Mouse (Mus musculus) intestine, embryonic 15.5 days (tissue): Measurements from ENCODE around the gene Gse1. TPM values are rescaled to one million over a fixed set of nuclear protein-coding genes. Genes with fewer than 3 reads are reported as not detected.

Source experiments
- ATAC-seq: fragments of 200-750 bp; cut with Nextera tagmentation; 2 replicates; pipeline ENCODE4 v1.8.0; 2017; ENCODE audit warnings: moderate TSS enrichment, moderate library complexity
- H3K27ac ChIP-seq: fragments of 300-500 bp; sonication (generic); 2 replicates; pipeline ENCODE4 v1.5.1; 2015; ENCODE audit warnings: mild to moderate bottlenecking, inconsistent platforms
- H3K27me3 ChIP-seq: fragments of 300-500 bp; sonication (generic); replicated peaks from 2 replicates; pipeline ENCODE4 v1.6.1; 2015; ENCODE audit warnings: inconsistent platforms
- H3K36me3 ChIP-seq: fragments of 300-500 bp; sonication (generic); 2 replicates; pipeline ENCODE4 v1.6.1; 2015; ENCODE audit warnings: inconsistent platforms
- H3K4me1 ChIP-seq: fragments of 300-500 bp; sonication (generic); replicated peaks from 2 replicates; pipeline ENCODE4 v1.6.1; 2015; ENCODE audit warnings: inconsistent platforms
- H3K4me2 ChIP-seq: fragments of 300-500 bp; sonication (generic); replicated peaks from 2 replicates; pipeline ENCODE4 v1.6.1; 2015; ENCODE audit warnings: mild to moderate bottlenecking, inconsistent platforms
- H3K4me3 ChIP-seq: fragments of 300-500 bp; sonication (generic); replicated peaks from 2 replicates; pipeline ENCODE4 v1.5.1; 2015; ENCODE audit warnings: inconsistent platforms
- H3K9ac ChIP-seq: fragments of 300-500 bp; sonication (generic); 2 replicates; pipeline ENCODE4 v1.6.1; 2015; ENCODE audit warnings: inconsistent platforms
- H3K9me3 ChIP-seq: fragments of 300-500 bp; sonication (generic); 2 replicates; pipeline ENCODE4 v1.6.1; 2016; ENCODE audit warnings: inconsistent platforms
- WGBS: fragments of 180-500 bp; shearing (Covaris S2); methylation state at CpG from one replicate; pipeline ENCODE4 v1.1.7; 2015; 5-methylcytosine and 5-hydroxymethylcytosine counted together
- polyA plus RNA-seq: library from polyadenylated mRNA; unstranded; fragments of >200 nt; fragmentation: Nextera tagmentation; extraction: Ambion mirVana; gene quantifications from 2 replicates; pipeline ENCODE4 v1.2.1, GENCODE M21; 2015

Gene Gse1
- polyA plus RNA-seq, 1 experiment from 2014 or later: 7.9 TPM

DNA sequence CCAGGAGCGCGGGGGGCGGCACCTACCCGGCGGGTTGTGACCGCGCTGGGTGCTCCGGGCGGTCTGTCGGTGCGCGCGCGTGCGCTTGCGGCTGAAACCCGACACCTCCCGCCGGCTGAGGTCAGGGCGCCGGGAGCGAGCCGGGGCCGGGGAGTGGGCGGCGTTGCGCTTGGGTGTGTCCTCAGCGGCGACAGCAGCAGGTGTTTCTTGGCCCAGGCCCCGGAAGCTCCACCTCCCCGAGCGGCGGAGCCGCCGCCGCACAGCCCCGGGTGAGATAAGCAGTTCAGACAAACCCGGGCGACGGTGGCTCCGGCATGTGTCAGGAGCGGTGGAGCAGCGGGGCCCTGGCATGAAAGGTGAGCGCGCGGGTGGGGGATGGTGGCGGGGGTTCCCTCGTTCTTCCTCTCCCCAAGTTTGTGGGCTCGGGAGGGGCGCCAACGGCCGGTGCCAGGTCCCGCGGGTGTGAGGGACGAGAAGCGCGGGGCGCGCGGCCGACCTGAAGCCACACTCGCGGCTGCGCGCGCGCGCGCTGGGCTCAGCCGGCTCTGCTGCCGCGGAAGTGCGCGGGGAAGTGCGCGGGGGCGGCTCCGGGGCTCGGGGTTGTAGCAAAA lies 309.1 kb downstream of the Gse1 start:
- Histone ChIP-seq H3K4me1 (peaks cover 85% of the 10 kb centered on the region), H3K4me3 (peak overlapping the region; percentile 64), H3K36me3 (no peaks in the 10 kb centered on the region), H3K27ac (peak overlapping the region; percentile 91), H3K27me3 (0 out of 2 replicates have a peak, but pooled peaks cover 2% of the 10 kb centered on the region), H3K4me2 (peak overlapping the region; percentile 99), H3K9me3 (no peaks in the 10 kb centered on the region), H3K9ac (peak overlapping the region; percentile 58)
- ATAC-seq: peak; percentile 76
- WGBS: 0% methylated on average over 70 of the region's 79 CpGs

DNA sequence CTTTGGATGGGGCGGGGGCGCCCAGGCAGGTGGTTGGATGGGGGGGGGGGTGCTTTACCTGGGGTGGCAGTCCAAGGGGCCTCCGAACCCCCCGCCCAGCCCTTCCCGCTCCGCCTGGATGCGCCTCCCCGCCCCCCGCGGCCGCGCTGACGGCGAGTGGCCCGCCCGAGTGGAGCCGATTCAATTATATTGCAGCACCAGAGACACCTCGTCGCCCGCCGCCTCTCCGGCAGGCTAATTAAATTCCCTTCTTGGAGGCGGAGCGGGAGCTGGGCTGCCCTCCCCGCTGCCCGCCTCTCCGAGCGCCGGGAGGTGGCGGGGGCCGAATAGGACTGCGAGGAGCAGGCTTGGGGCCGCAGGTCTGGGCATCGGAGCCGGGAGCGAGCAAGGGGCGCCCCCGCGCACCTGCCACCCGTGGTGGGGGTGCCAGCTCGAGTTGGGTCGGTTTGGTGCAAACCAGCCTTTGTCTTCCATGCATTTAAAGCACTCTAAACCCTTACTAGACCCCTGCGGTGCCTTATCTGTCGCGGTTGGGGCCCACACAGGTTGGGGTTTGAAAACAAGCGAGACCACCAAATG lies 309.7 kb downstream of the Gse1 start:
- peak overlapping the region; percentile 91 for H3K27ac ChIP-seq
- 0 out of 2 replicates have a peak, but pooled peaks cover 2% of the 10 kb centered on the region for H3K27me3 ChIP-seq
- WGBS: 1% methylated on average over 37 of the region's 46 CpGs
- no peaks in the 10 kb centered on the region for H3K9me3 ChIP-seq
- peak overlapping the region; percentile 64 for H3K4me3 ChIP-seq
- peak overlapping the region; percentile 99 for H3K4me2 ChIP-seq
- peaks cover 83% of the 10 kb centered on the region for H3K4me1 ChIP-seq
- H3K9ac ChIP-seq: peak overlapping the region; percentile 58
- no peaks in the 10 kb centered on the region for H3K36me3 ChIP-seq
- ATAC-seq: peak; percentile 19

DNA sequence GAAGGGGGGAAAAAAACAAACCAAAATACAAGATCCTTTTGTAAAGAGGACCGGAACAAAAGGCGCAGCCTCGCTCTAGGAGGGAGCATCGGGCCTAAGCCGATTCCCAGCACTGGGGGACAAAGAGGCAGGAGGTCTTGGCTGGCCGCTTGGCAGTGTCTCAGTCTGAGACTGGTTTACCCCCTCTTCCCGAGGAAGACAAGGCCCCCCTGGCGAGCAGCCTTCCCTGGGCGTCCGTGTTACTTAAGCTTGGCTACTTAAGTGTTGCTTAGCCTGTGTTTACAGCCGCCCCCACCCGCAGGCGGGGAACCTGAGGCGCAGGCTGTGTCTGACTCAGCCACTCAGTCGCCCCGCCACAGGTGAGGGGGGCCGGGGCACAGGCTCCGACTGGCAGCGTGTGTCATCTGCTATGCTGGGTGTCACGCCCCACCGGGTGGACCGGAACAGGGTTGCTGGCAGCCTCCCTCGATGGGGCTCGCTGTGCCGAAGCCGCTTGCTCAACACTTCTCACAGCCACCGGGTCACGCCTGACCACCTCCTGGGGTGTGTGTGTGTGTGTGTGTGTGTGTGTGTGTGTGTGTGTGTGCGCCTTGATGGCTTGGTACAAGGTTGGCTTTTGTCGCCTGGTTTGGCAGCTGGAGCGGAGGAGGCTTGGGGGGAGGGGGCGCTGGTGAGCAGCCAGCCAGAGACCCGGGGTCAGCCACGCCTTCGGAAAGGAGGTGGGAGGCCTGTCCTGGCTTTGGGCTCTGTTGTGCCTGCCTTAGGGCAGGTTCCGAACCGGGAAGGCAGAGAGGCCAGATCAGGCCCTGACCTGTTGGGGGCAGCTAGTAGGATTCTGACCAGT lies 310.4 kb downstream of the Gse1 start:
- H3K27ac ChIP-seq: peak overlapping the region; percentile 91
- peak overlapping the region; percentile 58 for H3K9ac ChIP-seq
- H3K4me2 ChIP-seq: peak overlapping the region; percentile 99
- H3K9me3 ChIP-seq: no peaks in the 10 kb centered on the region
- peaks cover 83% of the 10 kb centered on the region for H3K4me1 ChIP-seq
- 6% methylated on average over 37 of the region's 37 CpGs for WGBS
- H3K27me3 ChIP-seq: 0 out of 2 replicates have a peak, but pooled peaks cover 2% of the 10 kb centered on the region
- peak overlapping the region; percentile 64 for H3K4me3 ChIP-seq
- ATAC-seq: peak; percentile 50
- H3K36me3 ChIP-seq: no peaks in the 10 kb centered on the region

DNA sequence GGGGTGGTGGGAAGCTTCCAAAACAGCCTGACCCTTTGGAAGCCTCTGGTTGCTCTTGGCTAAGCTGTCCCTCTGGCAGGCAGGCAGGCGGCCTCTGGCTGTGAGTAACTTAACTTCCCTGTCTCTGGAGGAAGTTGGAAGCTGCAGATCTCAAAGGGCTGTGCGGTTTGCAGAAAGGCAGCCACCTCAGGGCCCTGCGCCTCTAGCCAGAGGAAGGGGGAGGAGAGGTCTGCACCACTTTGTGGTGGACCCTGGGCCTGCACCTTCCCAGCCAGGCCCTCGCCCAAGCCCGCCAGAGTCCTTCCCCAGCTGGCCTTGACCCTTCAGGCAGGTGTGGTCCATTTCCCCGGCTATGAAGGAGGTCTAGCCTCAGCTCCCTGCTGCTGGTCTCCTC lies 311.1 kb downstream of the Gse1 start:
- Histone ChIP-seq H3K4me2 (peak overlapping the region; percentile 99), H3K27me3 (0 out of 2 replicates have a peak, but pooled peaks cover 2% of the 10 kb centered on the region), H3K4me3 (peak overlapping the region; percentile 64; the same call in 1 of the 2 replicates), H3K27ac (peak overlapping the region; percentile 91), H3K4me1 (peaks cover 81% of the 10 kb centered on the region), H3K36me3 (no peaks in the 10 kb centered on the region), H3K9ac (peak overlapping the region; percentile 34), H3K9me3 (no peaks in the 10 kb centered on the region)
- WGBS: 45% methylated on average over 6 of the region's 6 CpGs
- no peak for ATAC-seq

DNA sequence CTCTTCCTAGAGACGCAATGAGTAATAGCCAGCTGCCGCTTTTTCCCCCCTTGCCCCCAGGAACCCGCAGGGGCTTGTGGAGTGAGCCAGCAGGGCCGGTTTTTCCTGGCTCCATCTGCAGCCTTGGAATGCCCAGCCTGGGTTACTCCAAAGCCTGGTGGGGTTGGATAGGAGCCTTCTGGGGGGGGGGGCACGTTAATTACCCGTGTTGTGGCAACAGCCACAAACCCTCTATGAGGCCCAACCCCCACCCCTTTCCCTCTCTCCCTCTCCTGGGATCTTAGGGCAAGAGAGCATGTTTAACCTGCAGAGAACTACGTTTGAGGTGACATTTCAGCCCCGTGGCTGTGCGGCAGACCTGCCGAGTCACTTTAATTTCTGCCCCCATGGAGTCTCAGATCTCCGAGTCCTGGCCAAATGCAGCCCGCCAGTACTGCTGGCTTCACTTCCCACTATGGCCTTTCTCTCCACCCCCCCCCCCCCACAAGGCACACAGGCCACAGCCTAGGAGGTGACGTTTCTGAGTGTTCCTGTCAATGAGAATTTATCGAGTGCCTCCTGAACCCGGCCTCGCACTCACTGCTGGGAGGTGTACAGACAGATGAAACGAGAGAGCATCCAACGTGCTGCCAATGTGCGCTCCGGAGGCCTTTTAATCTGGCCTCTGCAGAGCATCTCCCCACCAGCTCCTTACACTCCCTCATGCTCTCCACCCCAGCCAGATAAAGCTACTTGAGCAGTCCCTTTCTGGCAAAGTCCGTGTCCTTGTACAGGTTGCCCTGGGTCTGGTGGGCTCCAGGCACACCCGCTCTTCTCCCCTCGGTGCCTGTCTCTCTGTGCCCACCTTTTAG lies 311.7 kb downstream of the Gse1 start:
- no peaks in the 10 kb centered on the region for H3K36me3 ChIP-seq
- WGBS: 48% methylated on average over 23 of the region's 23 CpGs
- peak overlapping the region; percentile 99 for H3K4me2 ChIP-seq
- H3K9ac ChIP-seq: no peak overlapping the region; the same call in none of the 2 replicates
- H3K27ac ChIP-seq: peak overlapping the region; percentile 91
- H3K9me3 ChIP-seq: no peaks in the 10 kb centered on the region
- ATAC-seq: no peak
- 0 out of 2 replicates have a peak overlapping the region, but pooled peaks have one; percentile 64 for H3K4me3 ChIP-seq
- 0 out of 2 replicates have a peak, but pooled peaks cover 2% of the 10 kb centered on the region for H3K27me3 ChIP-seq
- H3K4me1 ChIP-seq: peaks cover 75% of the 10 kb centered on the region

DNA sequence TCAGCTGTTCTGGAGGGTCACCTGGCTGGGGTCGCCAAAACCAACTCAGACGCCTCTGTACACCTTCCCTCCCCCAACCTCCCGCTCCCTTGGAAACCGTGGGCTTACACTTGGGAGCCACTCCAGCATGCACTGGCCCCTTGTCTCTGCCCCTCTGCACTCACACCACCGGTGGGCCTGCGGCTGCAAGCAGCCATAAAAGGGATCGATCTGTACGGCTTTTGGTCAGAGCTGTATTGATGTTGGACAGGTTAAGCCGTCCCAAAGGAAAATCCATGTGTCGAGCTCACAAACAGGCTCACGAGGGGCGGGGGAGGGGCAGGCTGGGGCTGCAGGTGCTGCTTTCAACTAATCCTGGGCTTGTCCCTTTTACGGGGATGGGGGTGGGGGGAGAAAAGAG lies 314.7 kb downstream of the Gse1 start:
- no peaks in the 10 kb centered on the region for H3K9me3 ChIP-seq
- 29% methylated on average over 13 of the region's 13 CpGs for WGBS
- H3K4me1 ChIP-seq: peaks cover 75% of the 10 kb centered on the region
- 0 out of 2 replicates have a peak, but pooled peaks cover under 1% of the 10 kb centered on the region for H3K27me3 ChIP-seq
- H3K27ac ChIP-seq: peak overlapping the region; percentile 48; the same call in 1 of the 2 replicates
- no peak for ATAC-seq
- H3K4me2 ChIP-seq: peak overlapping the region; percentile 18
- no peaks in the 10 kb centered on the region for H3K36me3 ChIP-seq
- H3K4me3 ChIP-seq: no peak overlapping the region
- H3K9ac ChIP-seq: no peak overlapping the region

DNA sequence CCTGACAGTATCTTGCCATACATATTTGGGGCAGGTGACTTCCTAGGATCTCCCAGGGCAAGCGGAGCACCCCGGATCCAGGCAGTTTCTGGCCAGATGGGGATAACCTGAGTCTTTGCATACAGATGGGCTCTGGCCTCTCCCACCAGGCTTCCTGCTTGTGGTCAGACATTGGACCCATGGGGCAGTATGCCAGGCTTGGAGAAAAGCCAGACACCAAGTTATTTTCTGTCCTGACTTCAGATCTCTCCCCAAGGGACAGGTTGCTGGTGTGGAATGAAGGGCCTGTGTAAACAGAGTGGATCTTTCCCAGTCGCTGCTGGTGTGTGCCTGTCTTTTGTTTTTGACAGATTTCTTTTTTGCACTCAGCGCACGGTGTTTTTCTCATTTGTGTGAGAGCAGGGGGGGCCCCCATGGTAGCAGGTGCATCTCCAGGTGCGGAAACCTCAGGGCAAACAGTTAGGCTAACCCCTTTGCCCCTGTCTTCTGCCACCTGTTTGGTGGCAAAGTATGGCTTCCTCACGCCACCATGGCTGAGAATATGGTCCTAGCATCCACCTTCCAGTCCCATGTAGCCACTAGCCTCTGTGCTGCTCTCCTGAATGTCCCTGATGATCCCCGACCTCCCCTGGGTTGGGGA lies 315.3 kb downstream of the Gse1 start:
- no peaks in the 10 kb centered on the region for H3K36me3 ChIP-seq
- H3K27ac ChIP-seq: peak overlapping the region; percentile 38
- peak overlapping the region; percentile 18 for H3K4me2 ChIP-seq
- no peaks in the 10 kb centered on the region for H3K9me3 ChIP-seq
- H3K4me1 ChIP-seq: peaks cover 75% of the 10 kb centered on the region
- no peak overlapping the region for H3K9ac ChIP-seq
- no peaks in the 10 kb centered on the region for H3K27me3 ChIP-seq
- no peak for ATAC-seq
- 41% methylated on average over 8 of the region's 8 CpGs for WGBS
- H3K4me3 ChIP-seq: no peak overlapping the region

DNA sequence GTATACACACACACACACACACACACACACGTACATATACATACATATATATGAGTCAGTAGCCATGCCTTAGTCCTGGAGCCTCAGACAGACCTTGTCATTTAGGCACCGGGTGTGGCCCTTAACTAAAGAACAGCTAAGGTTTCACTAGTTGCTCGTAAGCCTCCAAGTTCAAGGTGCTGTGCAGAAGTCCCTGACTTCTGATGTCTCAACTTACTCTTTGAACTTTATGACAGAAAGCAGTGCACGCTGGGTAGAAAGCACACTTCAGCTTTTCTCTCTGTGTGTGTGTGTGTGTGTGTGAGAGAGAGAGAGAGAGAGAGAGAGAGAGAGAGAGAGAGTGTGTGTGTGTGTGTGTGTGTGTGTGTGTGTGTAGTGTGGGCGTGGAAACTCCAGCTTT lies 315.9 kb downstream of the Gse1 start:
- Histone ChIP-seq H3K9me3 (no peaks in the 10 kb centered on the region), H3K27me3 (no peaks in the 10 kb centered on the region), H3K36me3 (no peaks in the 10 kb centered on the region), H3K27ac (peak overlapping the region; percentile 38; the same call in 1 of the 2 replicates), H3K9ac (no peak overlapping the region), H3K4me3 (no peak overlapping the region), H3K4me1 (peaks cover 75% of the 10 kb centered on the region), H3K4me2 (no peak overlapping the region)
- ATAC-seq: peak; percentile 62
- WGBS: 67% methylated on average over 5 of the region's 5 CpGs

DNA sequence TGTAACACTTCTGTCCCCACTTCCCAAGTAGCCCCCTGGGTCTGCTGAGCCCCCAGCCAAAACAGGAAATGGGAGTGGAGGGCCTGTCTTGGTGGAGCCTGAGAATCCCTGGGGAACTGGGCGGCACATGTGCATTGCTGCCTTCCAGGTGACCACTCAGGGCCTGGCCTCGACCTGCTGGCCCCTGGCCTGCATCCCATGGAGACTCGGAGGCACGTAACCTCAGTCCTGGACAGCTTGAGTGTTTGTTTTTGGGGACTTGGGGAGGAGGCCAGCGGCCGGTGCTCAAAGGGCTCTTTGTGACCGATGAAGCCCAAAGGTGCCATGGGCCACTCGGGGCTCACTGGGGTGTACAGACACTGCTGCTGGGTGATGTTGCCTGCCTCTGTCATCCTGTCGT lies 319.3 kb downstream of the Gse1 start:
- no peak overlapping the region for H3K27ac ChIP-seq
- H3K4me2 ChIP-seq: no peak overlapping the region
- no peaks in the 10 kb centered on the region for H3K36me3 ChIP-seq
- 63% methylated on average over 9 of the region's 9 CpGs for whole genome bisulfite sequencing
- peaks cover 78% of the 10 kb centered on the region for H3K4me1 ChIP-seq
- H3K27me3 ChIP-seq: no peaks in the 10 kb centered on the region
- H3K4me3 ChIP-seq: no peak overlapping the region
- H3K9me3 ChIP-seq: no peaks in the 10 kb centered on the region
- H3K9ac ChIP-seq: no peak overlapping the region
- ATAC-seq: no peak

DNA sequence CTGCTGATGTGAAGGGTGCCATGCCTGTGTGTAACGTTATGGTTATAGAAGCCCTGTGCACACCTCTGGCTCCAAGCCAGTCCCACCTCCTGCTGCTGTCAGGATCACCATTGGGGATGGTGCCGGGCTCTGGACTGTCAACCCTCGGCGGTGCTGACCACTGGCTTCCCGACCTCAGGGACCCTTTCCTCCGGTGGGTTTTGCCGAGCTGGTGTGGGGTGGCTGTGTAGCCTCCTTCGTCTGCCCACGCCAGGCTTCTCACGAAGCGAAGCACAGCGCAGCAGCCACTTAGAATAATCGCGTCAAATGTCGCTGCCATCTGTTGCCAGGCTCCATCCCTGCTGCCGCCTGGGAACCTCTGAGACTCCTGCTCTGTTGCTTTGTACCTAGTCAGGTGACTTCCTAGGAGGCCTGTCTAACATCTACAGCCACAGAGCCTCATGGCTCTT lies 320.1 kb downstream of the Gse1 start:
- Histone ChIP-seq H3K27me3 (no peaks in the 10 kb centered on the region), H3K36me3 (no peaks in the 10 kb centered on the region), H3K9me3 (no peaks in the 10 kb centered on the region), H3K9ac (no peak overlapping the region), H3K4me3 (no peak overlapping the region), H3K4me2 (peak overlapping the region; percentile 17; the same call in 1 of the 2 replicates), H3K4me1 (peaks cover 70% of the 10 kb centered on the region), H3K27ac (peak overlapping the region; percentile 56)
- no peak; the same call in 1 of the 2 replicates for ATAC-seq
- WGBS: 53% methylated on average over 16 of the region's 16 CpGs

DNA sequence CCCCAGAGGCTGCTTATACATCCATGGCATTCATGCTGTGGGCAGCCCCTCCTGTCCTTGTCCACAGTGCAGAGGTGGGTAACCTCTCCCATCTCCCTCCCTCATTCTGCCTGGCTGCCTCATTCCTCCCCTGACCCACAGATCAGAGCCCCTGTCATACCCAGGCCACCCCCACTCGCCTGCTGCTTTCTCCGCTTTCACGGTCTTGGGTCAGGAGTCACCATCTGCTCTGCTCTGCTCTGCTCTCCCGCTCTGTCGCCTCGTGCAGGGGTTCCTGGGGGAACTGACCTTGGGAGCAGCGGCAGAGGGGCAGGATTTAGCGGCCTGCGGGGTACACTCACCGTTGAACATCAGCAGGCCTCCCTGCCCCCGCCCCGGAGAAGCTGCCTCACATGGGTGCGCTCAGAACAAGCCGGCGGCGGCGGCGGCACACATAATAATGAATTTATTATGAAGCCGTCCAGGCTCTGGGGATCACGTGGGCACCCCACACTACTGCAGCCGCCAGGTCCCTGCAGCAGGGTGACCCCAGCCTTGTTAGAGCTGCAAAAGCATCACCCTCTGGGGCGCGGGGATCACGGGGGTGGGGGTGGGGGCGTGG lies 321.2 kb downstream of the Gse1 start:
- Histone ChIP-seq H3K4me2 (peak overlapping the region; percentile 47), H3K4me3 (no peak overlapping the region; the same call in 1 of the 2 replicates), H3K36me3 (0 out of 2 replicates have a peak, but pooled peaks cover 5% of the 10 kb centered on the region), H3K4me1 (peaks cover 63% of the 10 kb centered on the region), H3K9me3 (no peaks in the 10 kb centered on the region), H3K27ac (peak overlapping the region; percentile 56), H3K27me3 (no peaks in the 10 kb centered on the region), H3K9ac (no peak overlapping the region; the same call in 1 of the 2 replicates)
- peak; percentile 11; the same call in 1 of the 2 replicates for ATAC-seq
- 11% methylated on average over 25 of the region's 25 CpGs for WGBS
